Mouse (Mus musculus): ENCODE measurements at regions not wholly inside any gene's neighbourhood (a gene's known extent, or its start where the extent isn't known, plus 50 kb on each side); places are given as distances from the start of the nearest gene placed in this dataset.

GRCm38 (mm10) chr2:28387422-28387836, 59.2 kb upstream of the Ppp1r26 start:
- Histone ChIP-seq H3K4me3 (replicated peaks; ENCODE audit: low read length) (no peak overlapping the region), H3K9me3 (ENCODE audit: low read length) (no peaks in the 10 kb centered on the region), H3K4me1 (replicated peaks; ENCODE audit: low read depth, low read length) (0 out of 2 replicates have a peak, but pooled peaks cover 4% of the 10 kb centered on the region), H3K36me3 (ENCODE audit: insufficient read depth, low read length) (no peaks in the 10 kb centered on the region), H3K27me3 (ENCODE audit: insufficient read depth, low read length) (no peaks in the 10 kb centered on the region)
- TF ChIP-seq POU5F1 (IDR thresholded peaks at IDR 0.05; ENCODE audit: borderline replicate concordance, low read length) (no peak), CTCF (conservative IDR thresholded peaks at IDR 0.05; ENCODE audit: low read length) (no peak), NANOG (IDR thresholded peaks at IDR 0.05; ENCODE audit: borderline replicate concordance, low read length) (no peak)

GRCm38 (mm10) chr2:28387926-28388325, 58.7 kb upstream of the Ppp1r26 start:
- Histone ChIP-seq H3K27me3 (ENCODE audit: insufficient read depth, low read length) (no peaks in the 10 kb centered on the region), H3K9me3 (ENCODE audit: low read length) (no peaks in the 10 kb centered on the region), H3K36me3 (ENCODE audit: insufficient read depth, low read length) (no peaks in the 10 kb centered on the region), H3K4me1 (replicated peaks; ENCODE audit: low read depth, low read length) (0 out of 2 replicates have a peak, but pooled peaks cover 4% of the 10 kb centered on the region), H3K4me3 (replicated peaks; ENCODE audit: low read length) (no peak overlapping the region)
- TF ChIP-seq POU5F1 (IDR thresholded peaks at IDR 0.05; ENCODE audit: borderline replicate concordance, low read length) (no peak), NANOG (IDR thresholded peaks at IDR 0.05; ENCODE audit: borderline replicate concordance, low read length) (no peak), CTCF (conservative IDR thresholded peaks at IDR 0.05; ENCODE audit: low read length) (no peak)

GRCm38 (mm10) chr2:28389703-28390102, 56.9 kb upstream of the Ppp1r26 start:
- TF ChIP-seq NANOG (IDR thresholded peaks at IDR 0.05; ENCODE audit: borderline replicate concordance, low read length), result no peak
- no peak for TF ChIP-seq POU5F1 (IDR thresholded peaks at IDR 0.05; ENCODE audit: borderline replicate concordance, low read length)
- no peak for TF ChIP-seq CTCF (conservative IDR thresholded peaks at IDR 0.05; ENCODE audit: low read length)
- 0 out of 2 replicates have a peak, but pooled peaks cover 4% of the 10 kb centered on the region for H3K4me1 ChIP-seq (replicated peaks; ENCODE audit: low read depth, low read length)
- H3K4me3 ChIP-seq (replicated peaks; ENCODE audit: low read length), result no peak overlapping the region
- no peaks in the 10 kb centered on the region for H3K36me3 ChIP-seq (ENCODE audit: insufficient read depth, low read length)
- H3K27me3 ChIP-seq (ENCODE audit: insufficient read depth, low read length), result no peaks in the 10 kb centered on the region
- H3K9me3 ChIP-seq (ENCODE audit: low read length), result no peaks in the 10 kb centered on the region

GRCm38 (mm10) chr2:28395391-28395790, 51.2 kb upstream of the Ppp1r26 start:
- TF ChIP-seq CTCF (conservative IDR thresholded peaks at IDR 0.05; ENCODE audit: low read length) (no peak), POU5F1 (IDR thresholded peaks at IDR 0.05; ENCODE audit: borderline replicate concordance, low read length) (no peak), NANOG (IDR thresholded peaks at IDR 0.05; ENCODE audit: borderline replicate concordance, low read length) (no peak)
- no peaks in the 10 kb centered on the region for H3K4me1 ChIP-seq (replicated peaks; ENCODE audit: low read depth, low read length)
- H3K9me3 ChIP-seq (ENCODE audit: low read length), result no peaks in the 10 kb centered on the region
- H3K27me3 ChIP-seq (ENCODE audit: insufficient read depth, low read length), result no peaks in the 10 kb centered on the region
- H3K36me3 ChIP-seq (ENCODE audit: insufficient read depth, low read length), result no peaks in the 10 kb centered on the region
- no peak overlapping the region for H3K4me3 ChIP-seq (replicated peaks; ENCODE audit: low read length)

Measured in E14TG2a.4 (cell line).